Mouse (Mus musculus) adrenal gland, postnatal 4 days (tissue): ENCODE results near the gene Fabp3. TPM values are rescaled to one million over a fixed set of nuclear protein-coding genes. Genes with fewer than 3 reads are reported as not detected.

ENCODE experiments used
- DNase-seq, 2 experiments: peaks; one replicate each; pipeline ENCODE4 v3.0.0; 2021 to 2022; ENCODE audit warnings: low spot score in 2 of 2, mixed read lengths in 2 of 2
- total RNA-seq, 2 experiments: library from RNA; stranded (reverse); gene quantifications; 2 replicates each; pipeline ENCODE4 v1.2.3; 2021

The Fabp3 gene
- total RNA-seq, 2 experiments from 2014 or later, result 27.0 to 37.9 TPM

GRCm38 (mm10) chr4:130292271-130292670 is 16.1 kb upstream of the Fabp3 start:
- no peak for DNase-seq

- DNase-seq, result no peak
These were observed 13.9 kb upstream of the Fabp3 start for GRCm38 (mm10) chr4:130294513-130294912.

GRCm38 (mm10) chr4:130295047-130295745 is 13.2 kb upstream of the Fabp3 start:
- no peak for DNase-seq

GRCm38 (mm10) chr4:130296243-130296965 is 12.0 kb upstream of the Fabp3 start:
- DNase-seq, result no peak

- DNase-seq, result no peak
These were observed 11.3 kb upstream of the Fabp3 start for GRCm38 (mm10) chr4:130297123-130297529.

GRCm38 (mm10) chr4:130298877-130299628 is 9.3 kb upstream of the Fabp3 start:
- no peak for DNase-seq

- DNase-seq, result no peak
These were observed 8.8 kb upstream of the Fabp3 start for GRCm38 (mm10) chr4:130299629-130300018.

- DNase-seq, result no peak
These were observed 6.0 kb upstream of the Fabp3 start for GRCm38 (mm10) chr4:130302285-130302870.

- DNase-seq, result no peak
These were observed 3.6 kb upstream of the Fabp3 start for GRCm38 (mm10) chr4:130304746-130305145.

GRCm38 (mm10) chr4:130306796-130307630 is 1.4 kb upstream of the Fabp3 start:
- DNase-seq, result no peak

GRCm38 (mm10) chr4:130307851-130308230 is 554 bp upstream of the Fabp3 start:
- no peak for DNase-seq

GRCm38 (mm10) chr4:130309254-130309653 is 859 bp downstream of the Fabp3 start:
- no peak for DNase-seq

GRCm38 (mm10) chr4:130312526-130312925 is 4.1 kb downstream of the Fabp3 start:
- DNase-seq, result no peak

GRCm38 (mm10) chr4:130313552-130313951 is 5.2 kb downstream of the Fabp3 start:
- no peak for DNase-seq

GRCm38 (mm10) chr4:130315771-130316527 is 7.6 kb downstream of the Fabp3 start:
- peak; percentile 37 to 49 for DNase-seq

GRCm38 (mm10) chr4:130316691-130317090 is 8.3 kb downstream of the Fabp3 start:
- no peak for DNase-seq

- DNase-seq, result no peak
These were observed 9.7 kb downstream of the Fabp3 start for GRCm38 (mm10) chr4:130318122-130318521.

- DNase-seq, result no peak
These were observed 11.2 kb downstream of the Fabp3 start for GRCm38 (mm10) chr4:130319564-130319963.

- no peak for DNase-seq
These were observed 13.2 kb downstream of the Fabp3 start for GRCm38 (mm10) chr4:130321640-130322039.

GRCm38 (mm10) chr4:130322567-130322966 is 14.2 kb downstream of the Fabp3 start:
- DNase-seq, result no peak
